ENCODE assay signal across 17 mouse cellular contexts in the genomic region with DNA sequence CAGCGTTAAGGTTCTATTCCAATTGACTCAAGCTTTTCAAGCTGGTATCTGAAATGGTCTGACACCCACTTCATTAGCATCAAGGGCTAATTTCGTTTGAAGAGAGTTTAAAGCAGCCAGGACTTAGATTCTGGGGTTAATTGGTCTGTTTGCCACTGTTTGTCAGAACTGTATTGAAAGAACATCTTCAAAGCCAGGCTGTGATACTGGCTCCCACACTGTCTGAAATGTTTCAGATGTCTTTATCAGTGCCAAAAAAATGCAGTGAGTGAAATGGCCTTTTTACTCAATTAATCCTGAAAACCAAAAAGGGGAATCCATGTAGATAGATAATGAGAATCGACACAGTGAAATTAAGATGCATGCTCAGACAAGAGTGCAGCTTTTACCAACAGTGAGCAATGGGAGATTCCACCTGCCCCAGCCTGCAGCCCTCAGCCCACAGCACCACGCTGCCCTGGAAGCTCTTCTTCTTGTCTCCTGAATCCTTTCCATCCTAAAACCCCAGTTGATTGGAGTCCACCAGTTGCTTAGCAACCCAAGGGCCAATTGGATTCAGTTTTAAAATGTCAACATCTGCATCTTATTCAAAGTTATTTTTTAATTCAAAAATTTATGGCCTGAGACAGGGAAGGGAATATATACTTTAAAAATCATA.
DNase-seq lines count a peak whose midpoint lies in the region; ATAC-seq lines count a peak whose summit lies in the region.
"Had no signal": no experiment of that assay in that cellular context is flagged by ENCODE, and none has a peak within 500 bp of the region (broad histone marks: within the 10 kb centered on the region; RNA-seq: fewer than 3 reads in every experiment).

No protein-coding gene starts in this region.

- no peak overlapping the region for H3K4me2 ChIP-seq in hindbrain, embryonic 15.5 days
- H3K4me2 ChIP-seq in midbrain, embryonic 11.5 days: no peak overlapping the region
- no peak overlapping the region for H3K4me2 ChIP-seq in forebrain, embryonic 13.5 days
- H3K4me2 ChIP-seq: neural tube, embryonic 15.5 days had no signal

- no peak for ATAC-seq in hindbrain, embryonic 15.5 days (ENCODE audit: low FRiP score, low read depth)
- no peak for ATAC-seq in midbrain, embryonic 11.5 days (ENCODE audit: low FRiP score)
- 0 out of 2 replicates have a peak, but pooled peaks have one; percentile 43 for ATAC-seq in forebrain, embryonic 13.5 days

- H3K36me3 ChIP-seq in hindbrain, embryonic 15.5 days: no peaks in the 10 kb centered on the region
- H3K36me3 ChIP-seq in hindbrain, embryonic 10.5 days: no peaks in the 10 kb centered on the region
- H3K36me3 ChIP-seq in midbrain, embryonic 11.5 days (ENCODE audit: control insufficient read depth, insufficient read depth, low read length): no peaks in the 10 kb centered on the region
- H3K36me3 ChIP-seq in midbrain, embryonic 10.5 days: no peaks in the 10 kb centered on the region
- H3K36me3 ChIP-seq in forebrain, embryonic 13.5 days (ENCODE audit: poor library complexity, severe bottlenecking): no peaks in the 10 kb centered on the region
- H3K36me3 ChIP-seq: heart, embryonic 10.5 days; neural tube, embryonic 15.5 days had no signal

- peaks cover 21% of the 10 kb centered on the region for H3K4me1 ChIP-seq in hindbrain, embryonic 15.5 days (replicated peaks)
- H3K4me1 ChIP-seq in hindbrain, embryonic 10.5 days (replicated peaks): peaks cover 32% of the 10 kb centered on the region
- H3K4me1 ChIP-seq in midbrain, embryonic 11.5 days (ENCODE audit: control insufficient read depth, insufficient read depth, low read length): no peaks in the 10 kb centered on the region
- peaks cover 36% of the 10 kb centered on the region for H3K4me1 ChIP-seq in midbrain, embryonic 10.5 days
- H3K4me1 ChIP-seq in forebrain, embryonic 13.5 days: peaks cover 30% of the 10 kb centered on the region

- no peak for DNase-seq in hindbrain, embryonic 10.5 days (ENCODE audit: low spot score)
- peak; percentile 76 for DNase-seq in midbrain, embryonic 11.5 days (ENCODE audit: low spot score, missing footprints)
- DNase-seq in midbrain, embryonic 10.5 days (ENCODE audit: low spot score): no peak
- DNase-seq in cerebellum, postnatal 10 days: no peak
- no peak for DNase-seq in gastrocnemius, adult 8-10 months (ENCODE audit: low spot score in 2 of 2)
- DNase-seq: adrenal gland, postnatal 14 days; cerebellum, adult 9-10 months; heart, postnatal 10 days; kidney, adult 2 months; kidney, postnatal 36 days; thymus, postnatal 36 days had no signal

- H3K9me3 ChIP-seq in hindbrain, embryonic 15.5 days: no peaks in the 10 kb centered on the region
- no peaks in the 10 kb centered on the region for H3K9me3 ChIP-seq in hindbrain, embryonic 10.5 days
- no peaks in the 10 kb centered on the region for H3K9me3 ChIP-seq in midbrain, embryonic 11.5 days (ENCODE audit: control insufficient read depth, low read length)
- no peaks in the 10 kb centered on the region for H3K9me3 ChIP-seq in midbrain, embryonic 10.5 days (replicated peaks)
- no peaks in the 10 kb centered on the region for H3K9me3 ChIP-seq in forebrain, embryonic 13.5 days (replicated peaks)
- H3K9me3 ChIP-seq: heart, embryonic 10.5 days; neural tube, embryonic 15.5 days had no signal

- no peaks in the 10 kb centered on the region for H3K27me3 ChIP-seq in hindbrain, embryonic 15.5 days
- peaks cover 4% of the 10 kb centered on the region for H3K27me3 ChIP-seq in hindbrain, embryonic 10.5 days (ENCODE audit: insufficient read depth, poor library complexity, severe bottlenecking)
- H3K27me3 ChIP-seq in midbrain, embryonic 11.5 days (ENCODE audit: control insufficient read depth, insufficient read depth, low read length): no peaks in the 10 kb centered on the region
- H3K27me3 ChIP-seq in midbrain, embryonic 10.5 days (ENCODE audit: low read depth, poor library complexity, severe bottlenecking): peaks cover 20% of the 10 kb centered on the region
- H3K27me3 ChIP-seq in forebrain, embryonic 13.5 days: no peaks in the 10 kb centered on the region
- H3K27me3 ChIP-seq: neural tube, embryonic 15.5 days had no signal

- WGBS in hindbrain, embryonic 15.5 days: 31% methylated on average over 4 of the region's 4 CpGs
- 51% methylated on average over 4 of the region's 4 CpGs for WGBS in hindbrain, embryonic 10.5 days
- WGBS in midbrain, embryonic 11.5 days: 31% methylated on average over 4 of the region's 4 CpGs
- WGBS in midbrain, embryonic 10.5 days: 33% methylated on average over 4 of the region's 4 CpGs
- 12% methylated on average over 4 of the region's 4 CpGs for WGBS in forebrain, embryonic 13.5 days

- no peak overlapping the region for H3K4me3 ChIP-seq in hindbrain, embryonic 15.5 days
- H3K4me3 ChIP-seq in hindbrain, embryonic 10.5 days: no peak overlapping the region
- no peak overlapping the region for H3K4me3 ChIP-seq in midbrain, embryonic 11.5 days (ENCODE audit: low read depth, low read length)
- H3K4me3 ChIP-seq in midbrain, embryonic 10.5 days: no peak overlapping the region
- H3K4me3 ChIP-seq in forebrain, embryonic 13.5 days: no peak overlapping the region
- H3K4me3 ChIP-seq: erythroblast, embryonic 14.5 days; heart, embryonic 10.5 days; neural tube, embryonic 15.5 days had no signal

- H3K9ac ChIP-seq in hindbrain, embryonic 15.5 days: no peak overlapping the region
- no peak overlapping the region for H3K9ac ChIP-seq in midbrain, embryonic 11.5 days (ENCODE audit: low read length)
- no peak overlapping the region for H3K9ac ChIP-seq in forebrain, embryonic 13.5 days
- H3K9ac ChIP-seq: liver, embryonic 14.5 days; neural tube, embryonic 15.5 days had no signal

- peak overlapping the region; percentile 28; the same call in 1 of the 2 replicates for H3K27ac ChIP-seq in hindbrain, embryonic 15.5 days (replicated peaks)
- no peak overlapping the region for H3K27ac ChIP-seq in hindbrain, embryonic 10.5 days
- H3K27ac ChIP-seq in midbrain, embryonic 11.5 days (ENCODE audit: low read depth, low read length): no peak overlapping the region
- no peak overlapping the region for H3K27ac ChIP-seq in midbrain, embryonic 10.5 days (replicated peaks)
- no peak overlapping the region for H3K27ac ChIP-seq in forebrain, embryonic 13.5 days
- H3K27ac ChIP-seq: heart, embryonic 10.5 days; liver, embryonic 14.5 days; neural tube, embryonic 15.5 days had no signal
